Comparison of ENCODE assay signal across 28 mouse cellular contexts in genomic region chr16:57470286-57470830, GRCm38 (mm10).
DNase-seq lines count a peak whose midpoint lies in the region; ATAC-seq and TF ChIP-seq lines count a peak whose summit lies in the region.
"Had no signal": no experiment of that assay in that cellular context is flagged by ENCODE, and none has a peak within 500 bp of the region (broad histone marks: within the 10 kb centered on the region; RNA-seq: fewer than 3 reads in every experiment).

No protein-coding gene starts in this region.

- ATAC-seq in hindbrain, embryonic 16.5 days = no peak
- ATAC-seq: forebrain, embryonic 16.5 days; intestine, embryonic 16.5 days; midbrain, embryonic 15.5 days had no signal

- TF ChIP-seq CTCF in spleen, adult 2 months (IDR thresholded peaks at IDR 0.05; ENCODE audit: extremely low read depth, insufficient read depth, insufficient read length, insufficient replicate concordance) = no peak

- H3K27ac ChIP-seq in spleen, adult 2 months (ENCODE audit: insufficient read depth, low read length) = peak overlapping the region; percentile 99
- no peak overlapping the region for H3K27ac ChIP-seq in hindbrain, embryonic 16.5 days (ENCODE audit: low read depth, low read length)
- H3K27ac ChIP-seq: forebrain, embryonic 10.5 days; heart, adult 2 months; heart, embryonic 15.5 days; hindbrain, embryonic 14.5 days; layer of hippocampus, adult 2 months; limb, embryonic 12.5 days; liver, embryonic 13.5 days; midbrain, embryonic 15.5 days; stomach, postnatal 0 days had no signal

- H3K9ac ChIP-seq in hindbrain, embryonic 16.5 days (ENCODE audit: low read depth, low read length) = no peak overlapping the region
- H3K9ac ChIP-seq: heart, embryonic 15.5 days; hindbrain, embryonic 14.5 days; limb, embryonic 12.5 days; liver, embryonic 13.5 days; midbrain, embryonic 15.5 days had no signal

- WGBS in spleen, adult 2 months = 43% methylated on average over 12 of the region's 12 CpGs
- whole genome bisulfite sequencing in hindbrain, embryonic 16.5 days = 92% methylated on average over 12 of the region's 12 CpGs

- no peak overlapping the region for H3K4me2 ChIP-seq in hindbrain, embryonic 16.5 days (ENCODE audit: low read length)
- H3K4me2 ChIP-seq: heart, embryonic 15.5 days; hindbrain, embryonic 14.5 days; limb, embryonic 12.5 days; liver, embryonic 13.5 days; midbrain, embryonic 15.5 days had no signal

- peak in 1 of 2 experiments; percentile 18 for DNase-seq in spleen, adult 2 months (ENCODE audit: low read depth in 1 of 2, low spot score in 2 of 2)
- DNase-seq in spleen, postnatal 10 days (ENCODE audit: low spot score in 2 of 2) = no peak
- DNase-seq in B cell, adult 2 months = peak; percentile 38 to 40
- DNase-seq in T-cell, adult 2 months (ENCODE audit: low spot score) = peak; percentile 25
- no peak for DNase-seq in layer of hippocampus, adult 9-11 months
- DNase-seq in kidney, adult 9 months = no peak
- DNase-seq: cerebellum, adult 11-12 months; cerebellum, postnatal 10 days; gastrocnemius, postnatal 25 days; heart, adult 2 months; heart, postnatal 36 days; kidney, postnatal 25 days; layer of hippocampus, postnatal 36 days; liver, embryonic 13.5 days; lung, adult 2 months; lung, postnatal 14 days; right cerebral cortex, postnatal 14 days had no signal

- no peaks in the 10 kb centered on the region for H3K9me3 ChIP-seq in megakaryocyte, embryonic 14.5 days
- H3K9me3 ChIP-seq in hindbrain, embryonic 16.5 days (ENCODE audit: control insufficient read depth, low read length) = no peaks in the 10 kb centered on the region
- H3K9me3 ChIP-seq: forebrain, embryonic 10.5 days; heart, embryonic 15.5 days; limb, embryonic 12.5 days; liver, embryonic 13.5 days; midbrain, embryonic 15.5 days had no signal

- TF ChIP-seq POLR2A in spleen, adult 2 months (IDR thresholded peaks at IDR 0.05; ENCODE audit: low read depth, low read length) = no peak

- H3K36me3 ChIP-seq in spleen, adult 2 months (ENCODE audit: control insufficient read depth, insufficient read depth, low read length) = no peaks in the 10 kb centered on the region
- no peaks in the 10 kb centered on the region for H3K36me3 ChIP-seq in megakaryocyte, embryonic 14.5 days (replicated peaks; ENCODE audit: low read length)
- no peaks in the 10 kb centered on the region for H3K36me3 ChIP-seq in hindbrain, embryonic 16.5 days (ENCODE audit: control insufficient read depth, insufficient read depth, low read length)
- H3K36me3 ChIP-seq: forebrain, embryonic 10.5 days; heart, embryonic 15.5 days; limb, embryonic 12.5 days; liver, embryonic 13.5 days; midbrain, embryonic 15.5 days had no signal

- no peak overlapping the region; the same call in 1 of the 2 replicates for H3K4me3 ChIP-seq in spleen, adult 2 months (ENCODE audit: extremely low read depth, insufficient read depth, insufficient read length)
- H3K4me3 ChIP-seq in megakaryocyte, embryonic 14.5 days (replicated peaks) = peak overlapping the region; percentile 33
- H3K4me3 ChIP-seq in hindbrain, embryonic 16.5 days (ENCODE audit: low read length) = no peak overlapping the region
- H3K4me3 ChIP-seq: forebrain, embryonic 10.5 days; heart, adult 2 months; heart, embryonic 15.5 days; layer of hippocampus, adult 2 months; limb, embryonic 12.5 days; liver, embryonic 13.5 days; midbrain, embryonic 15.5 days had no signal

- H3K27me3 ChIP-seq in spleen, adult 2 months (ENCODE audit: control insufficient read depth, insufficient read depth, low read length) = no peaks in the 10 kb centered on the region
- H3K27me3 ChIP-seq in megakaryocyte, embryonic 14.5 days (replicated peaks) = no peaks in the 10 kb centered on the region
- no peaks in the 10 kb centered on the region for H3K27me3 ChIP-seq in hindbrain, embryonic 16.5 days (replicated peaks; ENCODE audit: control insufficient read depth, insufficient read depth, low read length)
- H3K27me3 ChIP-seq: heart, embryonic 15.5 days; limb, embryonic 12.5 days; liver, embryonic 13.5 days; midbrain, embryonic 15.5 days had no signal

- peaks cover 29% of the 10 kb centered on the region; the same call in 1 of the 2 replicates for H3K4me1 ChIP-seq in spleen, adult 2 months (ENCODE audit: control insufficient read depth, insufficient read depth, insufficient read length)
- H3K4me1 ChIP-seq in megakaryocyte, embryonic 14.5 days = peaks cover 58% of the 10 kb centered on the region
- no peaks in the 10 kb centered on the region for H3K4me1 ChIP-seq in hindbrain, embryonic 16.5 days (ENCODE audit: control insufficient read depth, insufficient read depth, low read depth, low read length)
- H3K4me1 ChIP-seq: midbrain, embryonic 15.5 days had no signal

Comparison
In these comparisons a context has a peak if more than half of its experiments do, and no peak if none do; other contexts are left out.
1. DNase-seq: peak in B cell, adult 2 months (2 of 2) and T-cell, adult 2 months (single experiment); none in spleen, postnatal 10 days (0 of 2), layer of hippocampus, adult 9-11 months (single experiment) and kidney, adult 9 months (single experiment).